Mouse (Mus musculus) left cerebral cortex, postnatal 10 days (tissue): Measurements from ENCODE around the gene Gm49369. TPM values are rescaled to one million over a fixed set of nuclear protein-coding genes. Genes with fewer than 3 reads are reported as not detected.
A peak's percentile ranks its signal among the peaks of the same experiment; 100 is the strongest.

Experiments
- DNase-seq, 2 experiments: peaks; one replicate each; pipeline ENCODE4 v3.0.0; 2021 to 2022; ENCODE audit warnings: low spot score in 2 of 2, mixed read lengths in 1 of 2; ENCODE audit errors: extremely low spot score in 1 of 2
- intact Hi-C: fragments of 180-260 bp; cut with DNase I; formaldehyde crosslinking; loops from one replicate; pipeline ENCODE4 v1.15.1; 2025
- total RNA-seq, 2 experiments: library from RNA; stranded (reverse); gene quantifications; 2 replicates each; pipeline ENCODE4 v1.2.3; 2021

Gene Gm49369
- total RNA-seq, 2 experiments from 2014 or later, result 1.9 TPM; not detected in 1

- intact Hi-C loops, result no loop called here
- no peak for DNase-seq
Measured at GRCm38 (mm10) chr7:142398052-142398451, 15.6 kb upstream of the Gm49369 start.

GRCm38 (mm10) chr7:142396611-142397010, 14.1 kb upstream of the Gm49369 start:
- intact Hi-C loops, result no loop called here
- DNase-seq, result no peak

GRCm38 (mm10) chr7:142395472-142395871, 13.0 kb upstream of the Gm49369 start:
- no peak for DNase-seq
- intact Hi-C loops, result no loop called here

- DNase-seq, result no peak
- intact Hi-C loops, result no loop called here
Measured at GRCm38 (mm10) chr7:142394261-142395190, 12.1 kb upstream of the Gm49369 start.

- peak in 1 of 2 experiments; percentile 50 for DNase-seq
- intact Hi-C loops, result no loop called here
Measured at GRCm38 (mm10) chr7:142393191-142393590, 10.7 kb upstream of the Gm49369 start.

- intact Hi-C loops, result no loop called here
- no peak for DNase-seq
Measured at GRCm38 (mm10) chr7:142391609-142392008, 9.1 kb upstream of the Gm49369 start.

GRCm38 (mm10) chr7:142391108-142391507, 8.6 kb upstream of the Gm49369 start:
- intact Hi-C loops, result no loop called here
- no peak for DNase-seq

- intact Hi-C loops, result no loop called here
Measured at GRCm38 (mm10) chr7:142389961-142390650, 7.6 kb upstream of the Gm49369 start.

GRCm38 (mm10) chr7:142388740-142389139, 6.3 kb upstream of the Gm49369 start:
- no peak for DNase-seq
- intact Hi-C loops, result no loop called here

More at GRCm38 (mm10) chr7:142389961-142390650, 7.6 kb upstream of the Gm49369 start:
- DNase-seq, result no peak

- intact Hi-C loops, result no loop called here
- DNase-seq, result no peak
Measured at GRCm38 (mm10) chr7:142388198-142388597, 5.7 kb upstream of the Gm49369 start.

- intact Hi-C loops, result no loop called here
Measured at GRCm38 (mm10) chr7:142387419-142388148, 5.1 kb upstream of the Gm49369 start, which contains the start of gene Ctsd. Gene Ctsd (minus strand): TSS chr7:142388038.

GRCm38 (mm10) chr7:142386621-142387201, 4.2 kb upstream of the Gm49369 start:
- intact Hi-C loops, result no loop called here
- peak in 1 of 2 experiments; percentile 40 for DNase-seq

More at GRCm38 (mm10) chr7:142387419-142388148, 5.1 kb upstream of the Gm49369 start, which contains the start of gene Ctsd:
- peak; percentile 94 to 99 for DNase-seq

GRCm38 (mm10) chr7:142385742-142386403, 3.4 kb upstream of the Gm49369 start:
- intact Hi-C loops, result no loop called here
- no peak for DNase-seq

GRCm38 (mm10) chr7:142384306-142384705, 1.8 kb upstream of the Gm49369 start:
- intact Hi-C loops, result no loop called here
- no peak for DNase-seq

GRCm38 (mm10) chr7:142381175-142381574, 1.3 kb downstream of the Gm49369 start:
- intact Hi-C loops, result no loop called here

GRCm38 (mm10) chr7:142379186-142379585, 3.3 kb downstream of the Gm49369 start:
- no peak for DNase-seq
- intact Hi-C loops, result no loop called here

More at GRCm38 (mm10) chr7:142381175-142381574, 1.3 kb downstream of the Gm49369 start:
- DNase-seq, result no peak

- intact Hi-C loops, result no loop called here
Measured at GRCm38 (mm10) chr7:142377233-142377925, 5.1 kb downstream of the Gm49369 start.

GRCm38 (mm10) chr7:142376096-142376495, 6.4 kb downstream of the Gm49369 start:
- intact Hi-C loops, result no loop called here
- DNase-seq, result no peak

More at GRCm38 (mm10) chr7:142377233-142377925, 5.1 kb downstream of the Gm49369 start:
- no peak for DNase-seq
